Mouse (Mus musculus) cortical plate, adult 2 months (tissue): ENCODE measurements around the gene Tmprss2. TPM values are rescaled to one million over a fixed set of nuclear protein-coding genes. Genes with fewer than 3 reads are reported as not detected.

Source experiments
- H3K27ac ChIP-seq: fragments of 200-500 bp; 2 replicates; pipeline ENCODE4 v1.5.1; 2012; ENCODE audit warnings: low read length, control low read depth, inconsistent platforms; ENCODE audit not compliant: insufficient read depth
- H3K4me1 ChIP-seq: fragments of 200-500 bp; 2 replicates; pipeline ENCODE4 v1.6.1; 2011; ENCODE audit warnings: low read length; ENCODE audit not compliant: control insufficient read depth, insufficient read depth
- H3K4me3 ChIP-seq: fragments of 200-500 bp; 2 replicates; pipeline ENCODE4 v1.5.1; 2011; ENCODE audit warnings: mild to moderate bottlenecking, low read length, control low read depth; ENCODE audit not compliant: insufficient read depth
- CTCF ChIP-seq: fragments of 200-500 bp; IDR thresholded peaks from 2 replicates; pipeline ENCODE4 v1.5.1; 2011; ENCODE audit warnings: mild to moderate bottlenecking, control low read depth, low read length; ENCODE audit not compliant: insufficient read depth; ENCODE audit errors: extremely low read depth
- POLR2A ChIP-seq: fragments of 200-500 bp; IDR thresholded peaks from 2 replicates; pipeline ENCODE4 v1.6.1; 2011; ENCODE audit warnings: mild to moderate bottlenecking, low read length, control low read depth; ENCODE audit not compliant: insufficient read depth; ENCODE audit errors: extremely low read depth
- polyA plus RNA-seq: library from polyadenylated mRNA; depleted of rRNA; stranded (reverse); fragments of >200 nt; gene quantifications from 2 replicates; pipeline ENCODE4 v1.2.3, GENCODE M21; 2012; rRNA removed

The Tmprss2 gene
- 0.06 and 0.23 TPM in 2 replicates for polyA plus RNA-seq

GRCm38 (mm10) chr16:97610939-97611338 is at the start of gene Tmprss2:
Gene Tmprss2, minus strand, starts transcription at chr16:97611195.
- Histone ChIP-seq H3K4me1 (no peaks in the 10 kb centered on the region), H3K27ac (no peak within 1 kb of the TSS), H3K4me3 (peak within 1 kb of the TSS; percentile 4; the same call in 1 of the 2 replicates)
- TF ChIP-seq CTCF, result no peak
- no peak for TF ChIP-seq POLR2A

- Histone ChIP-seq H3K4me3 (no peak overlapping the region), H3K27ac (no peak overlapping the region), H3K4me1 (no peaks in the 10 kb centered on the region)
- no peak for TF ChIP-seq CTCF
- no peak for TF ChIP-seq POLR2A
These were observed 48.2 kb upstream of the Tmprss2 start for GRCm38 (mm10) chr16:97659225-97659658.

GRCm38 (mm10) chr16:97658481-97658880 is 47.5 kb upstream of the Tmprss2 start:
- TF ChIP-seq POLR2A (no peak), CTCF (no peak)
- H3K4me3 ChIP-seq, result no peak overlapping the region
- no peaks in the 10 kb centered on the region for H3K4me1 ChIP-seq
- H3K27ac ChIP-seq, result no peak overlapping the region

GRCm38 (mm10) chr16:97655800-97656199 is 44.8 kb upstream of the Tmprss2 start:
- TF ChIP-seq POLR2A (no peak), CTCF (no peak)
- Histone ChIP-seq H3K27ac (no peak overlapping the region), H3K4me3 (no peak overlapping the region), H3K4me1 (no peaks in the 10 kb centered on the region)

GRCm38 (mm10) chr16:97649522-97650188 is 38.7 kb upstream of the Tmprss2 start:
- Histone ChIP-seq H3K4me1 (no peaks in the 10 kb centered on the region), H3K27ac (no peak overlapping the region), H3K4me3 (no peak overlapping the region)
- TF ChIP-seq POLR2A (no peak), CTCF (no peak)

- Histone ChIP-seq H3K4me3 (no peak overlapping the region), H3K27ac (no peak overlapping the region), H3K4me1 (no peaks in the 10 kb centered on the region)
- no peak for TF ChIP-seq CTCF
- TF ChIP-seq POLR2A, result no peak
These were observed 33.7 kb upstream of the Tmprss2 start for GRCm38 (mm10) chr16:97644681-97645080.

- TF ChIP-seq POLR2A (no peak), CTCF (no peak)
These were observed 28.6 kb upstream of the Tmprss2 start for GRCm38 (mm10) chr16:97639630-97640029.

GRCm38 (mm10) chr16:97632880-97633484 is 22.0 kb upstream of the Tmprss2 start:
- Histone ChIP-seq H3K27ac (no peak overlapping the region), H3K4me1 (no peaks in the 10 kb centered on the region), H3K4me3 (no peak overlapping the region)
- TF ChIP-seq CTCF, result no peak
- no peak for TF ChIP-seq POLR2A

More at GRCm38 (mm10) chr16:97639630-97640029, 28.6 kb upstream of the Tmprss2 start:
- H3K4me3 ChIP-seq, result no peak overlapping the region
- H3K4me1 ChIP-seq, result no peaks in the 10 kb centered on the region
- H3K27ac ChIP-seq, result no peak overlapping the region

GRCm38 (mm10) chr16:97623166-97623565 is 12.2 kb upstream of the Tmprss2 start:
- no peaks in the 10 kb centered on the region for H3K4me1 ChIP-seq
- TF ChIP-seq POLR2A (no peak), CTCF (no peak)

GRCm38 (mm10) chr16:97622383-97622889 is 11.4 kb upstream of the Tmprss2 start:
- no peak for TF ChIP-seq POLR2A
- TF ChIP-seq CTCF, result no peak
- Histone ChIP-seq H3K4me3 (no peak overlapping the region), H3K4me1 (no peaks in the 10 kb centered on the region), H3K27ac (no peak overlapping the region)

More at GRCm38 (mm10) chr16:97623166-97623565, 12.2 kb upstream of the Tmprss2 start:
- H3K27ac ChIP-seq, result no peak overlapping the region
- H3K4me3 ChIP-seq, result no peak overlapping the region
